Mouse (Mus musculus) heart, adult 8-10 months (tissue): ENCODE data around the gene Pacs2. TPM values are rescaled to one million over a fixed set of nuclear protein-coding genes. Genes with fewer than 3 reads are reported as not detected.

Experiments
- DNase-seq: peaks from one replicate; pipeline ENCODE4 v3.0.0; 2022; ENCODE audit warnings: low spot score
- total RNA-seq, 4 experiments: library from RNA; stranded (reverse); gene quantifications; 2 replicates each; pipeline ENCODE4 v1.2.4; 2022

The Pacs2 gene
- total RNA-seq, 4 experiments from 2014 or later: 30.4 to 38.2 (median 36.1) TPM

DNA sequence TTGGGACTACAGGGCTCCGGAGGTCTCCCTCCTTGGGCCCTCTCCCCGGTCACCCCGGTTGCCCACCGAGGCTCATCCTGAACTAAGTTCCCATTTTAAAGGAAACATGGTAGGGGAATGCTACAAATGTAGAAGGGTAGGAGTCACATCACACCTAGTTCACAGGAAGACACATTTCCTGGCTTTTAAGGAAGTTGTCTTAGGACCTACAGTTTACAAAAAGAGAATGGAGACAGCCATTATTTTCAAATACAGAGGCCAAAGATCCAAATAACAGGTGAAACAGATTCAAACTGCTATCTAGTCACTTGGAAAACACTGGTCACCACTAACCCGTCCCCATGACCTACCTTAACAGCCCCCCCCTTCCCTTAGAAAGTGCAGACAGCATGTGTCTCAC is 1.9 kb upstream of the Pacs2 start:
- DNase-seq: no peak

DNA sequence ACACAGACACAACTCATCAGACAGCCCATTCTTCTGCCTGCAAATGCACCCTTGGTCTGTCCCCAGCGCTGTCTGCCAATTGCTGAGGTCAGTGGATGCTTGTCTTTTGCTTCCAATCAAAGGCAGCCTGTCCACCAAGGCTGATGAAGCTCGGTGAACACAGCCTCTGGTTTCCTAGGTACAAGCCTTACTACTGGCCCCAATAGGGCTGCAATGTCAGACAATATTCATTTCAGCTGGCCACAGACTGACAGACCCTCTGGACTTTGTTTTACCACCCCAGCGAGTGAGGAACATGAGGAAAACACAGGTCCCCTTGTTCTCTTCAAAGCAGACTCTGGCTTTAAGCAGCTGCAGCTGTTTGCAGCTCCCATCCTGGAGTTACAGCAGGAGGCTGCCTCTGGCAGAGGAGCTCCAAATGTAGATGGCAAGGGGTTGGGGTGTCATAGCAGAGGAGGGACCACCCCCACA is 1.3 kb upstream of the Pacs2 start:
- DNase-seq: no peak

GRCm38 (mm10) chr12:113014561-113015556 is 551 bp downstream of the Pacs2 start:
- no peak for DNase-seq

DNA sequence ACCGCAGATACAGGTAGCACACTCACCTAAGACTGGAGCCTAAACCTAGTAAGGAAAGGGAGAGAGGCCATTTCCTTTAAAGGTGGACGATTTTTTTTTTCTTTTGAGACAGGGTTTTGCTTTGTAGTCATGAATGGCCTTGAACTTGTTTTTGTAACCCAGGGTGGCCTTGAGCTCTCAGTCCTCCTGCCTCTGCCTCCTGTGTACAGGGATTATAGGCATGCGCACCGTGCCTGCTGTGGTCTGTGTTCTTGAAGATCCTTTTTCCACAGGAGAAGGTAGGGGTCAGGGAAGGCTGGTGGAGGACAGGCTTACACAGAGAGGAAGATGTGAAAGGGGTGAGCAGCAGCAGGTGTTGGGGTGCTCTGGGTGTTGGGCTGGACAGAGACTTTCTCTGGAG is 1.6 kb downstream of the Pacs2 start:
- DNase-seq: no peak

DNA sequence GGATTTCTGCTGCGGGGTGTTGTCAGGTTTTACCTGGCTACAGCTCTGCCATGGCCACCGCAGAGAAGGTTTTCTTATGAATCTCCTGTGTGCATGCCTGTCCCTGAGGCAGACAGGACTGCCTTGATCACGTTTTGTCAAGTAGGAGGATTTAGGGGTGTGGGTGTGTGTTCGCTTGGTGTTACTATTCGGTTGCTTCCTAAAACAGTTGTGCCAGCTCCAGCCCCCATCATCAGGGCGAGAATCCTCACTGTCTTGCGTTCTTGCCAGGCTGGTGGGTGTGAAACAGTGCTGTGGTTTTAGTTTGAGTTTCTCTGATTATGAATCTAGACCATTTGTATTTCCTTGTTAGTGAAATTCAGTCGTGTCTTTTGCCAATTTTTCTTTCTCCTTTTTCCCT is 2.7 kb downstream of the Pacs2 start:
- no peak for DNase-seq

DNA sequence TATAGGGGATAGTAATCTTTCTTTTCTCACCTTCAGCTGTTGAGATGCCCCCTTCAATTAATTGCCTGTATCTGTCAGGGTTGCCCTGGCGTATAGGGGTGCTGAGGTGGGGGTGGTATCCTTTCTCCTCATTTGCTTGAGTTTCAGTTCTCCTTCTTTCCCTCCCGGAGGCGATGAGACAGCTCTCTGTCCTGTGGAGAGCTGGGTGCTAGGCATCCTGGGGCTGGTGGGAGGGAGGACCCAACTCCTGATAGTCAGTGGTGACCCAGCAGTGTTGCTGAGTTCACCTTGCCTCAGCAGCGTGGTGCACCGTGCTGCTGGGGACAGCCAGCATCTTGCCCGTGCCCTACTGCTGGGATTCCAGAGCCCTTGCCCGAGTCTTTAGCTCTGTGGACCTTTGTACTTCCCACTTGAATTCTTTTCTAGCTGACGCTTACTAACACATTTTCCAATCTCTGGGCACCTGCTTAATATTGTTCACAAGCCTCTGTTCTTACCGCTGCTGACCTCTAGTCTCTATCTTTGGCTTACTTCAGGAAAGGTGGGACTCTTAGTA is 3.2 kb downstream of the Pacs2 start:
- DNase-seq: no peak

DNA sequence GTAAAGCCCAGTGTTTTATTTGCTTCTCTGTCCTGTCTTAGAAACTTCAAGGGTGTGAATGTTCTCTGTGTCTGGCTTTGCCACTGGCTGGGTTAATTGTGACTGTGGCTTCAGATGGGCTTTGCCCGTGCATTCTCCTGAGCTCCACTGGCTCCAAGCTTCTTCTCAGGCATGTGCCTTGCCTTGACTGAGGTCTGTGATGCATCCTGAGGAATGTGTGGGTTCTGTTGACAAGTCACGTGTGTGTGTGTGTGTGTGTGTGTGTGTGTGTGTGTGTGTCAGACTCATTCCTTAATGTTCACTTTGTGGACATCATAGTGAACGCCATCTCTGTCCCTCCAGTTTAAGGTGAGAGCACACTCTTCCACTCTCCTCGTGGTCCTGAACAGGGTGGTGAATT is 4.5 kb downstream of the Pacs2 start:
- no peak for DNase-seq

GRCm38 (mm10) chr12:113021488-113021887 is 7.2 kb downstream of the Pacs2 start:
- no peak for DNase-seq

GRCm38 (mm10) chr12:113023082-113023481 is 8.8 kb downstream of the Pacs2 start:
- DNase-seq: no peak

GRCm38 (mm10) chr12:113026557-113026956 is 12.2 kb downstream of the Pacs2 start:
- DNase-seq: no peak

DNA sequence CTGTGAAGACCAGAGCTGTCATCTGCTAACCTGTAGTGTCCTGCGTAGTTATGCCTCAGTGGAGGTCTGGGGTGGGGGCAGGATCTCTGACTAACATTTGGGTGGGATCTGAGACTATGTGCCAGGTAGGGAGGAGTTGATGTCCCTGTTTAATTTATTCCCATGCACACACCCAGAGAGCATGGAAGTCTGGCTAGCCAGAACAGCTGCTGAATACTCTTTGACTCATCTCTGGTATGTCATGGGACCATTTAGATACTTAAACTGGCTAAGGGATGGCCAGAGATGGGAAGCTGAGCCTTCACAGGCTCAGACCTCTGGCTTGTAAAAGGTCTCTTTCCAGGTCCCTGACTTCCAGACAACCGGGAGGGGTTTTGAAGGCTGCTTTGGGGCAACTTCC is 13.2 kb downstream of the Pacs2 start:
- DNase-seq: no peak

GRCm38 (mm10) chr12:113028067-113028466 is 13.8 kb downstream of the Pacs2 start:
- DNase-seq: no peak

DNA sequence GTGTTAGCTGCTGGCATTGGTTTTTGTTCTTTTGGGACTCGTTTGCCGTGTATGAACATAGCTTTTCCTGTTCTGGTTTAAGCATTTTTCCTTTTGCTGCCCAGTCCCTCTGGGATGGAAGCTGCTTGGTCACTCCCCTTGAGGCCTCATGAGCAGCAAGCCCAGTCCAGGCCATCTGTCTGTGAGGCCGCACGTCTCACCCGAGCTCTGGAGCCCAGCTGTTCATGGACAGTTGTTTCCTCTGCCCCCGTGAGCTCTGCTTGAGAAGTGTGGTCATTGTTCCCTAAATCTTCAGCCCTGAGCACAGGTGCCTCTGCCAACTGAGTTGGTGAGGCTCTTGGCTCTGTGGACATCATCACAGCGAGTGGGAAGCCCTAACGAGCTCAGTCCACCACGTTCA is 14.6 kb downstream of the Pacs2 start:
- no peak for DNase-seq

DNA sequence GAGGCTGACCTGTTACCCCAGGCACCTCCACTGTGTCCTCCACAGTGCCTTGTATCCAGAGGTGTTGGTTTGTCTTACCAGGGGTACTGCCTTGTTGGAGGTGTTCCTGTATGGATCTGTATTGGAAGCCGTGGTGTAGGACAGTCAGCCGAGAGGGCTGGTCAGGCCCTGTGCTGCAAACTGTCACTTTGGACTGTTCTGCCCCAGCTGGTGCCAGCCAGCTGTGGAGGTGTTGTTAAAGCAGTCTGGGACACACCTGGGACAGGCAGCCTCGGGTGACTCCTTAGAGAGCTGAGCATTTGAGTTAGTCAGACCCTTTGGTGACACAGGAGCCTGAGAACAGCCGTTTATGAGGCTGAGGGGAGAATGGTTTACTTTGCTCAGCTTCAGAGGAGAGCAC is 15.7 kb downstream of the Pacs2 start:
- DNase-seq: no peak

GRCm38 (mm10) chr12:113030993-113031392 is 16.7 kb downstream of the Pacs2 start:
- DNase-seq: no peak

DNA sequence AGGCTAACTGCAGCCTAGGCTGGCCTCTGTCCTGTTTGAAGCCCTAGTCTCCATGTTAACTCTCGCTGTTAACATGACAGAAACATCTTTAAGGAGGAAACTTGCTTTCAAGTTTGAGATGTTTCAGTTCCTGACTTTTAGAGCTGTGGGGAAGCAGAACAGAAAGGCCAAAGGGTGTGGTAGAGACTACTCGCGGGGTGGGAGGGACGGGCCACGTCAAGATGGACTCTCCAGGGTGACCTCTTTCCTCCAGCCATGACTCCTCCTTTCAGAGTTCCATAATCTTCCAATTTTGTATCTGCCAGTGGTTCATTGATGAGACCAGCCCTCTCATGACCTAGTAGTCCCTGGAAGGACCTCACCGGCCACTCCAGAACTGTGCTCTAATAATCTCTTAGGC is 17.1 kb downstream of the Pacs2 start:
- DNase-seq: no peak

GRCm38 (mm10) chr12:113032296-113033250 is 18.3 kb downstream of the Pacs2 start:
- DNase-seq: no peak

DNA sequence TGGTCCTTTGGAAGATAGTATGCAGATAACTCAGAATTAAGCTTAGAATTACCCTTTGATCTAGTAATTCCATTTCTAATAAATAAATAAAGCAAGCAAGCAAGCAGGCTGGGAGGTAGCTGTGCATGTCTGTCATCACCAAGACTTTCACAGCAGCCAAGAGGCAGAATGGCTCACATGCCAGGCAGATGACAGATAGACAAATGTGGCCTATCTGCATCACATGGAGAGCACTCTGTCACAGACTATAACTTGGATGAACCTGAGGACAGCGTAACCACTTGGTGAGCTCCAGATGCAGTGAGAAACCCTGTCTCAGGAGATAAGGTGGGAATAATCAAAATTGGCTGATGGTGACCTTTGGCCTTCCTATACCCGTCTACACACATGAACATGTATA is 20.8 kb downstream of the Pacs2 start:
- no peak for DNase-seq

GRCm38 (mm10) chr12:113036996-113037395 is 22.7 kb downstream of the Pacs2 start:
- DNase-seq: no peak

GRCm38 (mm10) chr12:113038414-113038813 is 24.1 kb downstream of the Pacs2 start:
- no peak for DNase-seq

- DNase-seq: no peak
These were observed 27.5 kb downstream of the Pacs2 start for GRCm38 (mm10) chr12:113041481-113042439.
